Mouse (Mus musculus) embryonic facial prominence, embryonic 11.5 days (tissue): ENCODE results near the gene Zkscan7. TPM values are rescaled to one million over a fixed set of nuclear protein-coding genes. Genes with fewer than 3 reads are reported as not detected.
A peak's percentile ranks its signal among the peaks of the same experiment; 100 is the strongest.

Source experiments
- ATAC-seq: fragments of 200-750 bp; cut with Nextera tagmentation; replicated peaks from 2 replicates; pipeline ENCODE4 v1.8.0; 2017; ENCODE audit warnings: low read depth; ENCODE audit not compliant: insufficient number of reproducible peaks, low FRiP score, low TSS enrichment
- DNase-seq: peaks from one replicate; pipeline ENCODE4 v3.0.0-alpha.2; 2015; ENCODE audit warnings: low spot score
- H3K27ac ChIP-seq: fragments of 300-500 bp; sonication (generic); replicated peaks from 2 replicates; pipeline ENCODE4 v1.5.1; 2014; ENCODE audit warnings: mild to moderate bottlenecking, low read depth, low read length, control low read depth
- H3K27me3 ChIP-seq: fragments of 300-500 bp; sonication (generic); 2 replicates; pipeline ENCODE4 v1.6.1; 2014; ENCODE audit warnings: mild to moderate bottlenecking, low read length, moderate library complexity, mixed read lengths; ENCODE audit not compliant: control insufficient read depth, insufficient read depth
- H3K36me3 ChIP-seq: fragments of 300-500 bp; sonication (generic); replicated peaks from 2 replicates; pipeline ENCODE4 v1.6.1; 2014; ENCODE audit warnings: low read depth, mild to moderate bottlenecking, low read length, moderate library complexity, mixed read lengths; ENCODE audit not compliant: control insufficient read depth, insufficient read depth
- H3K4me1 ChIP-seq: fragments of 300-500 bp; sonication (generic); 2 replicates; pipeline ENCODE4 v1.6.1; 2014; ENCODE audit warnings: low read length, mixed read lengths; ENCODE audit not compliant: control insufficient read depth, insufficient read depth
- H3K4me2 ChIP-seq: fragments of 300-500 bp; sonication (generic); 2 replicates; pipeline ENCODE4 v1.6.1; 2014; ENCODE audit warnings: low read depth, mild to moderate bottlenecking, control low read depth, low read length, moderate library complexity
- H3K4me3 ChIP-seq: fragments of 300-500 bp; sonication (generic); 2 replicates; pipeline ENCODE4 v1.5.1; 2014; ENCODE audit warnings: low read depth, low read length, control low read depth
- H3K9ac ChIP-seq: fragments of 300-500 bp; sonication (generic); replicated peaks from 2 replicates; pipeline ENCODE4 v1.6.1; 2014; ENCODE audit warnings: mild to moderate bottlenecking, control low read depth, low read length
- H3K9me3 ChIP-seq: fragments of 300-500 bp; sonication (generic); replicated peaks from 2 replicates; pipeline ENCODE4 v1.6.1; 2016; ENCODE audit warnings: mild to moderate bottlenecking, low read length, inconsistent platforms, mixed read lengths; ENCODE audit not compliant: control insufficient read depth
- WGBS: fragments of 180-500 bp; shearing (Covaris S2); extraction: QIAGEN DNeasy Blood & Tissue Kit; methylation state at CpG from one replicate; pipeline ENCODE4 v1.1.7; 2014; 5-methylcytosine and 5-hydroxymethylcytosine counted together
- polyA plus RNA-seq: library from polyadenylated mRNA; unstranded; fragments of >200 nt; fragmentation: Nextera tagmentation; extraction: Ambion mirVana; gene quantifications from 2 replicates; pipeline ENCODE4 v1.2.1, GENCODE M21; 2014

Gene Zkscan7
- polyA plus RNA-seq, 1 experiment from 2014 or later = 2.0 TPM

GRCm38 (mm10) chr9:122902717-122903535 is 17.4 kb downstream of the Zkscan7 start:
- peak overlapping the region; percentile 84 for H3K9ac ChIP-seq
- peak overlapping the region; percentile 57 for H3K4me3 ChIP-seq
- H3K27ac ChIP-seq = no peak overlapping the region
- H3K27me3 ChIP-seq = no peaks in the 10 kb centered on the region
- ATAC-seq (peak; percentile 98), DNase-seq (peak; percentile 87)
- H3K4me2 ChIP-seq = peak overlapping the region; percentile 78
- WGBS = 13% methylated on average over 32 of the region's 32 CpGs
- no peaks in the 10 kb centered on the region for H3K36me3 ChIP-seq
- no peaks in the 10 kb centered on the region for H3K4me1 ChIP-seq
- no peaks in the 10 kb centered on the region; the same call in 1 of the 2 replicates for H3K9me3 ChIP-seq

DNA sequence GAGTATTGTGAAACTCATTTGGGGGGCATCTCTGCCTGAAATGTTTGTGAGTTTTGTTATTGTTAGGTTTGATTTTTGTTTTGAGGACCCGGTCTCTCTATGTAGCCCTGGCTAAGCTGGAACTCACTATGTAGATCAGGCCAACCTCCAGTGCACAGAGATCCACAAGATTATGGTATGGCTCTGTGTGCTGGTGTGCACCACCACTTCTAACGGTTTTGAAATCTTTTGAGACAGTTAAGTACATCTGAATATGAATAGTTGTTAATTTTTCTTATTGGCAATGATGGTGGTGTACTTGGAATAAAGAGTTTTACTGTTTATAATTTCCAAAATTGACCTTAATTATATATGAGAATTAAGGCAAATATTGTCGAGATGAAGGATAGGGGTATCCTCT is 37.0 kb downstream of the Zkscan7 start:
- Histone ChIP-seq H3K9me3 (no peaks in the 10 kb centered on the region), H3K4me1 (no peaks in the 10 kb centered on the region), H3K9ac (peak overlapping the region; percentile 98; the same call in 1 of the 2 replicates), H3K4me3 (no peak overlapping the region; the same call in 1 of the 2 replicates), H3K36me3 (peaks cover 20% of the 10 kb centered on the region; the same call in 1 of the 2 replicates), H3K27ac (no peak overlapping the region), H3K27me3 (no peaks in the 10 kb centered on the region), H3K4me2 (peak overlapping the region; percentile 59; the same call in 1 of the 2 replicates)
- ATAC-seq (no peak), DNase-seq (no peak)
- 21% methylated on average over 3 of the region's 3 CpGs for whole genome bisulfite sequencing

DNA sequence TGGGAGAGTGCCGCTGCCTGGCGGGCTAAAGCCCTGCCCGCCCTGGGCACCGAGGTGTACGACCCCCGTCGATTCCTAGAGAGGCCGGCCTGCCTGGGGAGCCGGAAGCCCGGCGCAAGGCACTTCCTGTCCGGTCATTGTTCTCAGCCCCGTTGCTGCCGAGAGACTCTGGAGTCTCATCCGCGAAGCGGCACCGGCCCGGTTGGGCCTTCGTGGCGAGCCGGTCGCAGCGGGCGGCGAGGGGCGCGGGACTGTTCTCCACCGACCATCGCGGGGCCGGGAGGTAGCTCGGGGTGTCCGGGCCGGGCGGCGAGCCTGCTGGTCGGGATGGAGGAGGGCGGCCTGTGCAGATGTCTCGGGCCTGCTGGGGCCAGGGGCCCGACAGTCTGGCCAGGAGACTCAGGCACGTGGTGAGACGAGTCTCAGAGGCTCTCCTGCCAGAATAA is 37.5 kb downstream of the Zkscan7 start, which contains the start of gene Zfp105:
Gene Zfp105, plus strand, starts transcription at position 137 of the 446 bp plus-strand sequence.
- H3K36me3 ChIP-seq = peaks cover 25% of the 10 kb centered on the region; the same call in 1 of the 2 replicates
- DNase-seq (peak; percentile 92), ATAC-seq (peak; percentile 99)
- H3K9me3 ChIP-seq = no peaks in the 10 kb centered on the region
- H3K27ac ChIP-seq = peak within 1 kb of the TSS; percentile 72; the same call in 1 of the 2 replicates
- H3K27me3 ChIP-seq = no peaks in the 10 kb centered on the region
- no peaks in the 10 kb centered on the region for H3K4me1 ChIP-seq
- 0% methylated on average over 42 of the region's 43 CpGs for WGBS
- peak within 1 kb of the TSS; percentile 86 for H3K4me3 ChIP-seq
- peak within 1 kb of the TSS; percentile 59 for H3K4me2 ChIP-seq
- peak within 1 kb of the TSS; percentile 98 for H3K9ac ChIP-seq

DNA sequence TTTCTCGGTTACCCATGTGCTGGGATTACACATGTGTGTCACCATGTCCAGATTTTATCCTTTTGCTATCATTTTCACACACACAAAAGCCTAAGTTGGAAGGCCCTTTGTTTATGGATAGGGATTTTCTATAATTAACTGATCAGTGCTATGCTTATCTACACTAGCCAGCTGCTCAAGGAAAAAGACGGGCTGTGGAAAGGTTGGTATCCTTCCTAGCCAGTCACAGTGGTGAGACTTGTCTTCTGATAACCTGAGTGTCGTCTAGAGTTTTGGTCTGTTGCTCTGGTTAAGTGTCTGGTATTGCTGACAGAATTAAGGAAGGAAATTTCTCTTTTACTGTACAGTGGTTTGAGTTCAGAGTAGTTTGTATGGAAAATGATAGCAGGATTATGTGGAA is 43.4 kb downstream of the Zkscan7 start:
- peaks cover 50% of the 10 kb centered on the region for H3K36me3 ChIP-seq
- H3K4me1 ChIP-seq = no peaks in the 10 kb centered on the region
- H3K4me2 ChIP-seq = no peak overlapping the region
- no peak for ATAC-seq
- no peak overlapping the region for H3K9ac ChIP-seq
- no peak for DNase-seq
- no peaks in the 10 kb centered on the region for H3K9me3 ChIP-seq
- H3K27me3 ChIP-seq = no peaks in the 10 kb centered on the region
- no peak overlapping the region for H3K4me3 ChIP-seq
- WGBS = 93% methylated on average over 3 of the region's 3 CpGs
- H3K27ac ChIP-seq = no peak overlapping the region

Other genes starting within 250 kb of the Zkscan7 start
- not detected in 2 replicates for gene Topaz1, start 138.3 kb upstream of the Zkscan7 start, polyA plus RNA-seq
- gene Tcaim, start 80.1 kb upstream of the Zkscan7 start, polyA plus RNA-seq = 4.9 and 5.8 TPM in 2 replicates
- 0.60 and 0.73 TPM in 2 replicates for gene Gm35549, start 41.6 kb upstream of the Zkscan7 start, polyA plus RNA-seq
- 67.3 and 70.2 TPM in 2 replicates for gene Zfp445, start 19.7 kb upstream of the Zkscan7 start, polyA plus RNA-seq
- gene Zfp105, start 37.4 kb downstream of the Zkscan7 start, polyA plus RNA-seq = 31.0 and 32.1 TPM in 2 replicates
- 32.3 and 37.5 TPM in 2 replicates for gene 1110059G10Rik, start 65.3 kb downstream of the Zkscan7 start, polyA plus RNA-seq
- gene Kif15, start 65.4 kb downstream of the Zkscan7 start, polyA plus RNA-seq = 49.4 and 52.5 TPM in 2 replicates
- gene Tmem42, start 135.6 kb downstream of the Zkscan7 start, polyA plus RNA-seq = 12.8 and 17.7 TPM in 2 replicates
- gene Tgm4, start 149.0 kb downstream of the Zkscan7 start, polyA plus RNA-seq = 0.38 and 0.52 TPM in 2 replicates
- gene Zdhhc3, start 227.5 kb downstream of the Zkscan7 start, polyA plus RNA-seq = 56.9 and 64.3 TPM in 2 replicates
- 106 and 109 TPM in 2 replicates for gene Exosc7, start 227.5 kb downstream of the Zkscan7 start, polyA plus RNA-seq